Mouse (Mus musculus): ENCODE measurements around the gene Fbxw2. TPM values are rescaled to one million over a fixed set of nuclear protein-coding genes. Genes with fewer than 3 reads are reported as not detected.
A peak's percentile ranks its signal among the peaks of the same experiment; 100 is the strongest.
"Not testable (repeated sequence)": the region's sequence is repeated elsewhere in the genome, so short reads cannot be mapped to it uniquely, and the experiment has no call there.

Fbxw2 gene
- total RNA-seq, 2 experiments from 2014 or later = 52.5 to 53.2 TPM

GRCm38 (mm10) chr2:34805364-34805950, 20.7 kb downstream of the Fbxw2 start:
- no peak overlapping the region for H3K4me3 ChIP-seq
- no peak for TF ChIP-seq CTCF (IDR thresholded peaks at IDR 0.05)
- intact Hi-C loops (cut with DNase I) = loop anchor here (2.0 kb wide), 1 partner anchor 19 kb away; no protein-coding TSS in a partner anchor
- no peak for DNase-seq
- peak overlapping the region; percentile 95; the same call in 1 of the 2 replicates for H3K27ac ChIP-seq

GRCm38 (mm10) chr2:34804815-34805214, 21.3 kb downstream of the Fbxw2 start:
- no peak for TF ChIP-seq CTCF (IDR thresholded peaks at IDR 0.05)
- no peak for DNase-seq
- intact Hi-C loops (cut with DNase I) = loop anchor here (2.0 kb wide), 1 partner anchor 20 kb away; no protein-coding TSS in a partner anchor
- peak overlapping the region; percentile 95 for H3K27ac ChIP-seq
- H3K4me3 ChIP-seq = no peak overlapping the region

- Histone ChIP-seq H3K27ac (peak overlapping the region; percentile 95), H3K4me3 (peak overlapping the region; percentile 85)
- no peak for TF ChIP-seq CTCF (IDR thresholded peaks at IDR 0.05)
- DNase-seq = no peak
- intact Hi-C loops (cut with DNase I) = loop anchor here (2.0 kb wide), 1 partner anchor 21 kb away; no protein-coding TSS in a partner anchor
Observed at GRCm38 (mm10) chr2:34804172-34804571, 21.9 kb downstream of the Fbxw2 start.

GRCm38 (mm10) chr2:34803746-34804145, 22.4 kb downstream of the Fbxw2 start:
- peak overlapping the region; percentile 95; the same call in 1 of the 2 replicates for H3K27ac ChIP-seq
- no peak for TF ChIP-seq CTCF (IDR thresholded peaks at IDR 0.05)
- intact Hi-C loops (cut with DNase I) = loop anchor here (2.0 kb wide), 1 partner anchor 21 kb away; no protein-coding TSS in a partner anchor

GRCm38 (mm10) chr2:34802565-34803245, 23.4 kb downstream of the Fbxw2 start:
- Histone ChIP-seq H3K27ac (peak overlapping the region; percentile 95), H3K4me3 (peak overlapping the region; percentile 85)
- peak; percentile 59 for DNase-seq
- intact Hi-C loops (cut with DNase I) = not testable (repeated sequence)

More at GRCm38 (mm10) chr2:34803746-34804145, 22.4 kb downstream of the Fbxw2 start:
- peak overlapping the region; percentile 85 for H3K4me3 ChIP-seq
- DNase-seq = no peak

GRCm38 (mm10) chr2:34801516-34802482, 24.3 kb downstream of the Fbxw2 start:
- peak; percentile 98 for DNase-seq
- intact Hi-C loops (cut with DNase I) = no loop called here
- TF ChIP-seq CTCF (IDR thresholded peaks at IDR 0.05) = peak; percentile 28; the same call in 1 of the 2 replicates
- Histone ChIP-seq H3K4me3 (peak overlapping the region; percentile 85), H3K27ac (peak overlapping the region; percentile 95)

GRCm38 (mm10) chr2:34800371-34800770, 25.7 kb downstream of the Fbxw2 start:
- peak overlapping the region; percentile 87 for H3K4me3 ChIP-seq
- H3K27ac ChIP-seq = peak overlapping the region; percentile 91
- no peak for TF ChIP-seq CTCF (IDR thresholded peaks at IDR 0.05)
- intact Hi-C loops (cut with DNase I) = no loop called here
- DNase-seq = no peak

- no peak for TF ChIP-seq CTCF (IDR thresholded peaks at IDR 0.05)
- Histone ChIP-seq H3K27ac (peak within 1 kb of the TSS; percentile 91), H3K4me3 (peak within 1 kb of the TSS; percentile 87)
- intact Hi-C loops (cut with DNase I) = loop anchor here (2.0 kb wide), 1 partner anchor 27 kb away; no protein-coding TSS in a partner anchor
- DNase-seq = peak; percentile 91
Observed at GRCm38 (mm10) chr2:34799357-34800256, 26.5 kb downstream of the Fbxw2 start, which contains the start of gene Rabepk. Rabepk (minus strand) TSS chr2:34799912.

- DNase-seq = no peak
- H3K27ac ChIP-seq = no peak overlapping the region
- H3K4me3 ChIP-seq = no peak overlapping the region
- intact Hi-C loops (cut with DNase I) = no loop called here
- TF ChIP-seq CTCF (IDR thresholded peaks at IDR 0.05) = no peak
Observed at GRCm38 (mm10) chr2:34795426-34795825, 30.7 kb downstream of the Fbxw2 start.

- intact Hi-C loops (cut with DNase I) = no loop called here
- no peak for TF ChIP-seq CTCF (IDR thresholded peaks at IDR 0.05)
- DNase-seq = no peak
- Histone ChIP-seq H3K4me3 (no peak overlapping the region), H3K27ac (no peak overlapping the region)
Observed at GRCm38 (mm10) chr2:34794511-34794910, 31.6 kb downstream of the Fbxw2 start.

- H3K27ac ChIP-seq; intact Hi-C loops (cut with DNase I); H3K4me3 ChIP-seq; DNase-seq: not testable (repeated sequence)
Observed at GRCm38 (mm10) chr2:34792543-34792942, 33.6 kb downstream of the Fbxw2 start.
